Mouse (Mus musculus): ENCODE measurements around the gene Cacna2d3. TPM values are rescaled to one million over a fixed set of nuclear protein-coding genes. Genes with fewer than 3 reads are reported as not detected.

Cacna2d3 gene
- total RNA-seq, 1 experiment from 2014 or later: not detected

DNA sequence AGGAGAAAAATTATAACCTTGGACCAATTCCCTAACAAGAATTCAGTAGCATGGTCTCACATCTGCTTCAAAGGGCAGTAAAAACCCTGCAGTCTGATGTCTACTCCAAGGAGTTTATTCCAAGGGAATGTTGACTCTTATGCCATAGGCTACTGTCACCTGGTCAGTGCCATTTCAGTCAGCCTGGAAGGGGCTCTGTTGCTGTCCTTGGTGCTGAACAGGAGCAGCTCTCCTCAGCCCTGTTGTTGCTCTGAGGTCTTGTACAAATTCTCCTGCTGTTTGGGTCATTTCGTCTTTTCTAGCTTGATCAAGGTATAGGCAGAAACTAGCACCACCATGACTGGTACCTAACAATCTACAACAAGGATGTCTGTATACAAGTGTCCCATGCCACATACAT is 64.7 kb downstream of the Cacna2d3 start:
- ATAC-seq (replicated peaks in 1 of 2; ENCODE audit: insufficient read depth in 1 of 2, low FRiP score in 2 of 2, low TSS enrichment in 1 of 2, low read depth in 1 of 2, poor library complexity in 2 of 2, severe bottlenecking in 2 of 2): no peak

GRCm38 (mm10) chr14:29650591-29650990 is 71.1 kb downstream of the Cacna2d3 start:
- no peak for ATAC-seq (replicated peaks in 1 of 2; ENCODE audit: insufficient read depth in 1 of 2, low FRiP score in 2 of 2, low TSS enrichment in 1 of 2, low read depth in 1 of 2, poor library complexity in 2 of 2, severe bottlenecking in 2 of 2)

DNA sequence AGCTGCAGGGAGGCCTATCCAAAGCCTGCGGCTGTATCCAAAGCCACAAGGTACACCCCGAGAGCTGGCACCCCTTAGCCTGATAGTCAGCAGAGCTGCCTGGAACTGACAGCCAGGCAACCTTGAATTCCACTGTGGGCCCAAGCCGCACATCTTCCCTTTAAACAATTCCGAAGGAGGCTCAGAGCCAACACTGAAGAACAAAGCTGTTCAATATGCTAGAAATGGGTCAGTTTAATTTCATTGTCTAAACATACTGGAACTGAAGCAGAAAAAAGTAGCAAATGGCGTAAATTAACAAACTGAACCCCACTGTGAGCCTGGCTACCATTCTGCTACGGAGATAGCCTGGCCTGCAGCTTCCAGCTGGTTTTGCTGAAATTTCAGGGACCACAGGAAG is 72.9 kb downstream of the Cacna2d3 start:
- ATAC-seq (replicated peaks in 1 of 2; ENCODE audit: insufficient read depth in 1 of 2, low FRiP score in 2 of 2, low TSS enrichment in 1 of 2, low read depth in 1 of 2, poor library complexity in 2 of 2, severe bottlenecking in 2 of 2): no peak

GRCm38 (mm10) chr14:29645421-29645820 is 76.2 kb downstream of the Cacna2d3 start:
- no peak for ATAC-seq (replicated peaks in 1 of 2; ENCODE audit: insufficient read depth in 1 of 2, low FRiP score in 2 of 2, low TSS enrichment in 1 of 2, low read depth in 1 of 2, poor library complexity in 2 of 2, severe bottlenecking in 2 of 2)

DNA sequence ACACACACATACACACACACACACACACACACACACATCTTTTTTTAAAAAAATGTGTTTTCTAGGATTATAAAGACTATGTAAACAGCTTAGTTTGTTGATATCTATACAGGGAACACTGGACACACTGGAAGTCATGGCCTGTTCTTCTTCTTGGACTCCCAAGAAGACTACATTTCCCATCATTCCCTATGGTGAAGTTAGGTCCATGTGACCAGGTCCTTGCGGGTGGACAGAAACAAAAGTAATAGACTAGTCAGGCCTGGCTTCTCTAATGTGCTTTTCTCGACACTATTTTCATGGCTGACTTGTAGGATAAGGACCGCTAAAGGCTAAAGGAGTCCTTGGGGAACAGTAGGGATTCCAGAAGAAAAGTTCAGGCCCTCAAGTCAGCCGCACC is 78.4 kb downstream of the Cacna2d3 start:
- ATAC-seq (replicated peaks in 1 of 2; ENCODE audit: insufficient read depth in 1 of 2, low FRiP score in 2 of 2, low TSS enrichment in 1 of 2, low read depth in 1 of 2, poor library complexity in 2 of 2, severe bottlenecking in 2 of 2): no peak

GRCm38 (mm10) chr14:29639266-29639665 is 82.4 kb downstream of the Cacna2d3 start:
- ATAC-seq (replicated peaks in 1 of 2; ENCODE audit: insufficient read depth in 1 of 2, low FRiP score in 2 of 2, low TSS enrichment in 1 of 2, low read depth in 1 of 2, poor library complexity in 2 of 2, severe bottlenecking in 2 of 2): no peak

DNA sequence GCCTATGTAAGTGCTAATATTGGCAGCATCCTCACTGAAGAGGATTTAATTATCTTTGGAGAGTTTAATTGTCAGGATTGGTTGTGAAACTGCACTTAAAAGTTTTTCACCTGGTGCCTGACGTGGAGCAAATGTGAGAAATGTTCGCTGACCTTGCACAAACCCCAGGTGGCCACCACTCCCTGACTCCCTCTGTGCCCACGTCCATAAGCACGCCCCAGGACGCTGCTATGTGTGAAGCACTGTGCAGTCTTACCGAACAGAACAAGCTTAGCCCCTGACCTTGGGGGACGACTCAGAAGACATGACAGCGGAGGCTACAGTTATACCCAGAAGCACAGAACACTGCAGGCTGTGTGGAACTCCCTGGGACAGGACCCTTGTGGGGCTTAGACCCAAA is 93.5 kb downstream of the Cacna2d3 start:
- no peak for ATAC-seq (replicated peaks in 1 of 2; ENCODE audit: insufficient read depth in 1 of 2, low FRiP score in 2 of 2, low TSS enrichment in 1 of 2, low read depth in 1 of 2, poor library complexity in 2 of 2, severe bottlenecking in 2 of 2)

- ATAC-seq (replicated peaks in 1 of 2; ENCODE audit: insufficient read depth in 1 of 2, low FRiP score in 2 of 2, low TSS enrichment in 1 of 2, low read depth in 1 of 2, poor library complexity in 2 of 2, severe bottlenecking in 2 of 2): no peak
These were observed 109.2 kb downstream of the Cacna2d3 start for GRCm38 (mm10) chr14:29612436-29612835.

DNA sequence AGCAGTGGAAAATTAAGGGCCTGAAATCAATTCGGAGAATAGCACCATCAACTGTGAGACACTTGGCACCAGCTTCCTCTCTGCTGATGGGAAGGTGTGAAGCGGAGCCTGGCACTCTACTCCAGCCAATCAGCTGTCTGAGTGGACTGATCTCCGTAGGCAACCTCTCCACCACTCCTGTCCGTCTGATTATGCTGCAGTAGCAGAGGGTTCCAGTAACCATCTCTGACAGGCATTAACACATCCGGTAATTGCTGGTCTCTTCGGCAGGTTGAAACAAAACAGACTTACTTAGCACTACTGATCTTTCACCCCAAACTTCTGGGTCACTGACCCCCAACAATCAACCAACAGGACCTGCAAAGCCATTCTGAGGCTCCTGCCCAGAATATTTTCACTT is 112.9 kb downstream of the Cacna2d3 start:
- ATAC-seq (replicated peaks in 1 of 2; ENCODE audit: insufficient read depth in 1 of 2, low FRiP score in 2 of 2, low TSS enrichment in 1 of 2, low read depth in 1 of 2, poor library complexity in 2 of 2, severe bottlenecking in 2 of 2): no peak

GRCm38 (mm10) chr14:29599428-29599827 is 122.2 kb downstream of the Cacna2d3 start:
- no peak for ATAC-seq (replicated peaks in 1 of 2; ENCODE audit: insufficient read depth in 1 of 2, low FRiP score in 2 of 2, low TSS enrichment in 1 of 2, low read depth in 1 of 2, poor library complexity in 2 of 2, severe bottlenecking in 2 of 2)

DNA sequence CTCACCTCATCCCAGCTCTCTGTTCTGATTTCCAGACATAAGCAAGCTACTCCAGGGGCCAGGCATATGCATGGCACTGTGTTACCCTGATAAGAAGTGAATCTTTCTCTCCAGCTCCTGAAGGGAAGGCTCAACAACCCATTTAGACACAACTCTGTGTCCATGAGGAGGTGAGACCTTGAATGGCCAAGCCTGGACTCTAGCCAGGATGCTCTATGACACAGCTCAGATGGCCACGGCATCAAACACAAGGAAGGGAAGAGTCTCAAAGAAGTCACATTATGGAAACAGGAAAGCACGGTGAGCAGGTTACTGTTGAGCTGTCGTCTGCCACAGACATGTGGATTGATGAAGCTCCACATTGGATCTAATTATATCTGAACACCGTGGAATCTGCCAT is 128.8 kb downstream of the Cacna2d3 start:
- ATAC-seq (replicated peaks in 1 of 2; ENCODE audit: insufficient read depth in 1 of 2, low FRiP score in 2 of 2, low TSS enrichment in 1 of 2, low read depth in 1 of 2, poor library complexity in 2 of 2, severe bottlenecking in 2 of 2): no peak

GRCm38 (mm10) chr14:29589628-29590027 is 132.0 kb downstream of the Cacna2d3 start:
- no peak for ATAC-seq (replicated peaks in 1 of 2; ENCODE audit: insufficient read depth in 1 of 2, low FRiP score in 2 of 2, low TSS enrichment in 1 of 2, low read depth in 1 of 2, poor library complexity in 2 of 2, severe bottlenecking in 2 of 2)

DNA sequence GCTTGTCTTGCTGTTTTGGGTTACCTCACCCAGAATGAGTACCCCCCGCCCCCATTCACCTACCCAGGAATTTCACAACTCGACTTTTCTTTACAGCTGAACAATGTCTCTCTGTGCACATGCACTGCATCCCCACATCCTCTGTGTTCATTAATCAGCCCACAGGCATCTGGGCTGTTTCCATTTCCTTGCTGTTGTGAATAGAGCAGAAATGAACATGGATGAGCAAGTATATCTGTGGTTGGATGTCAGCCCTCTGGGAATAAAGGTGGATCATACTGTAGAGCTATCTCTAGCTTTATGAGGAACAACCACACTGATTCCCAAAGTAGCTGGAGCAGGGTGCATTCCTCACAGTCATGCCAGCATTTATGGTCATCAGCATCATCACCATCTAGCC is 139.7 kb downstream of the Cacna2d3 start:
- no peak for ATAC-seq (replicated peaks in 1 of 2; ENCODE audit: insufficient read depth in 1 of 2, low FRiP score in 2 of 2, low TSS enrichment in 1 of 2, low read depth in 1 of 2, poor library complexity in 2 of 2, severe bottlenecking in 2 of 2)

GRCm38 (mm10) chr14:29577786-29578185 is 143.9 kb downstream of the Cacna2d3 start:
- no peak for ATAC-seq (replicated peaks in 1 of 2; ENCODE audit: insufficient read depth in 1 of 2, low FRiP score in 2 of 2, low TSS enrichment in 1 of 2, low read depth in 1 of 2, poor library complexity in 2 of 2, severe bottlenecking in 2 of 2)

DNA sequence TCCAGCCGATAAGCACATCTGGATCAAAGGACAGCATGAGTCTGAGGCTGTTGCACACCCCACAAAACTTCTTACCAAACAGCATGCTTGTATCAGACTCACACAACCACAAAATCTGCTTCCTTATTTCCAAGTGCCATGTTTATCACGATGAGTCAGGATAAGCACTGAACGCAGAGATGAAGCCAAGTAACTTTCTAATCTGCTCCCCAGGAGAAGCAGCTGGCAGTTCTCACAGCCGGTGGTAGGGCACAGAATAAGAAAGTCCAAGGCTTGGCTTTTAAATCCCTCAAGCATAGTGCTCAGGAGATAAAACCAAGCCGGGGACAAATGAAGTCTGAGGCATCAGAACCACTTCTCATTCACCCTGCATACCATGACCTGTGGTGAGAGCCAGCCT is 146.1 kb downstream of the Cacna2d3 start:
- no peak for ATAC-seq (replicated peaks in 1 of 2; ENCODE audit: insufficient read depth in 1 of 2, low FRiP score in 2 of 2, low TSS enrichment in 1 of 2, low read depth in 1 of 2, poor library complexity in 2 of 2, severe bottlenecking in 2 of 2)

GRCm38 (mm10) chr14:29562704-29563103 is 159.0 kb downstream of the Cacna2d3 start:
- no peak for ATAC-seq (replicated peaks in 1 of 2; ENCODE audit: insufficient read depth in 1 of 2, low FRiP score in 2 of 2, low TSS enrichment in 1 of 2, low read depth in 1 of 2, poor library complexity in 2 of 2, severe bottlenecking in 2 of 2)

- no peak for ATAC-seq (replicated peaks in 1 of 2; ENCODE audit: insufficient read depth in 1 of 2, low FRiP score in 2 of 2, low TSS enrichment in 1 of 2, low read depth in 1 of 2, poor library complexity in 2 of 2, severe bottlenecking in 2 of 2)
These were observed 160.4 kb downstream of the Cacna2d3 start for GRCm38 (mm10) chr14:29561122-29561834.

DNA sequence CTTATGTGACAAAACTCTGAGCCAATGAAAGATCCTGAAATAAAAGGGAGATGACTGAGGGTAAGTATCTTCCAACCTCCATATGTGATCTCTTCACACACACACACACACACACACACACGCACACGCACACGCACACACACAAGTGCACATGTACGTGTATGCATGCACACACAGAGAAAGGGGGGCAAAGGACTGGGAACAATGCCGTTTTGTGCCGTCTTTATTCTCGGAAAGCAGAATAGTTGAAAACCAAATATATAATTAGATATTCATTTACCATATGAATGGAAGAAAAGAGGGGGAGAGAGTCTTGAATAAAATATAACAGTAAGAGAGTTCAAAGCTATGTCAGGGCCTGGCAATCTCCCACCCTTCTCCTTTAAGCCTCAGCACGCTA is 163.2 kb downstream of the Cacna2d3 start:
- ATAC-seq (replicated peaks in 1 of 2; ENCODE audit: insufficient read depth in 1 of 2, low FRiP score in 2 of 2, low TSS enrichment in 1 of 2, low read depth in 1 of 2, poor library complexity in 2 of 2, severe bottlenecking in 2 of 2): no peak

DNA sequence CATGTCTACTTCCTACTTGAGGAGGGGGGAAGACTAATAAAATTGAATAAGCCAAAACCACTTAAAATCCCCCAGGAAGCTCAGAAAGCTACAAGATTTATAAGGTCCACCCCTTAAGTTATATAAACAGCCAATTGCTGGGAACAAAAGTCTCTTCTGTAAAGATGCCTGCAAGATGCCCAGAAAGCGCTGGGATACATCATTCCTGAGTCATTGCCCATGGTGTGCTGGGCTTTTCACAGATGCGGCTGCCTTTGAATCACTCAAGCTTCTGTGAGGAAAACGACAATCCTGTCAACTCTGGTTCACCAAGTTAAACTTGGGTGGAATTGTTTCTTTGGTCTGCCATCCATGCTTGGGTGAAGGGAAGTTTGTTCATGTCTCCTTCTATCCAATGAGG is 165.5 kb downstream of the Cacna2d3 start:
- ATAC-seq (replicated peaks in 1 of 2; ENCODE audit: insufficient read depth in 1 of 2, low FRiP score in 2 of 2, low TSS enrichment in 1 of 2, low read depth in 1 of 2, poor library complexity in 2 of 2, severe bottlenecking in 2 of 2): no peak
